Mouse (Mus musculus) intestine, embryonic 16.5 days (tissue): ENCODE measurements at regions not wholly inside any gene's neighbourhood (a gene's known extent, or its start where the extent isn't known, plus 50 kb on each side); places are given as distances from the start of the nearest gene placed in this dataset.

Experiments used
- ATAC-seq: fragments of 200-750 bp; cut with Nextera tagmentation; 2 replicates; pipeline ENCODE4 v1.8.0; 2017; ENCODE audit warnings: moderate TSS enrichment, moderate library complexity
- H3K27ac ChIP-seq: fragments of 300-500 bp; sonication (generic); 2 replicates; pipeline ENCODE4 v1.5.1; 2014; ENCODE audit warnings: mild to moderate bottlenecking, low read length
- H3K27me3 ChIP-seq: fragments of 300-500 bp; sonication (generic); replicated peaks from 2 replicates; pipeline ENCODE4 v1.6.1; 2014; ENCODE audit warnings: low read length, control low read depth, mixed read lengths; ENCODE audit not compliant: control insufficient read depth, insufficient read depth
- H3K36me3 ChIP-seq: fragments of 300-500 bp; sonication (generic); 2 replicates; pipeline ENCODE4 v1.6.1; 2014; ENCODE audit warnings: low read length, control low read depth; ENCODE audit not compliant: control insufficient read depth, insufficient read depth
- H3K4me1 ChIP-seq: fragments of 300-500 bp; sonication (generic); 2 replicates; pipeline ENCODE4 v1.6.1; 2014; ENCODE audit warnings: low read length, control low read depth, mixed read lengths; ENCODE audit not compliant: control insufficient read depth, insufficient read depth
- H3K4me2 ChIP-seq: fragments of 300-500 bp; sonication (generic); 2 replicates; pipeline ENCODE4 v1.6.1; 2014; ENCODE audit warnings: low read depth, low read length, control low read depth
- H3K4me3 ChIP-seq: fragments of 300-500 bp; sonication (generic); 2 replicates; pipeline ENCODE4 v1.5.1; 2014; ENCODE audit warnings: mild to moderate bottlenecking, low read length
- H3K9ac ChIP-seq: fragments of 300-500 bp; sonication (generic); 2 replicates; pipeline ENCODE4 v1.6.1; 2014; ENCODE audit warnings: low read depth, low read length
- H3K9me3 ChIP-seq: fragments of 300-500 bp; sonication (generic); 2 replicates; pipeline ENCODE4 v1.6.1; 2016; ENCODE audit warnings: low read length, control low read depth; ENCODE audit not compliant: control insufficient read depth
- WGBS: fragments of 180-500 bp; shearing (Covaris S2); extraction: QIAGEN DNeasy Blood & Tissue Kit; methylation state at CpG from one replicate; pipeline ENCODE4 v1.1.7; 2014; 5-methylcytosine and 5-hydroxymethylcytosine counted together

GRCm38 (mm10) chr13:56021716-56022115 lies 114.4 kb downstream of the H2afy start:
- Histone ChIP-seq H3K9me3 (no peaks in the 10 kb centered on the region), H3K4me3 (no peak overlapping the region), H3K4me2 (no peak overlapping the region), H3K9ac (no peak overlapping the region), H3K4me1 (peaks cover 13% of the 10 kb centered on the region; the same call in 1 of the 2 replicates), H3K36me3 (no peaks in the 10 kb centered on the region), H3K27ac (no peak overlapping the region), H3K27me3 (peaks cover 6% of the 10 kb centered on the region; the same call in 1 of the 2 replicates)
- no peak for ATAC-seq
- WGBS, result 85% methylated on average over 3 of the region's 3 CpGs

DNA sequence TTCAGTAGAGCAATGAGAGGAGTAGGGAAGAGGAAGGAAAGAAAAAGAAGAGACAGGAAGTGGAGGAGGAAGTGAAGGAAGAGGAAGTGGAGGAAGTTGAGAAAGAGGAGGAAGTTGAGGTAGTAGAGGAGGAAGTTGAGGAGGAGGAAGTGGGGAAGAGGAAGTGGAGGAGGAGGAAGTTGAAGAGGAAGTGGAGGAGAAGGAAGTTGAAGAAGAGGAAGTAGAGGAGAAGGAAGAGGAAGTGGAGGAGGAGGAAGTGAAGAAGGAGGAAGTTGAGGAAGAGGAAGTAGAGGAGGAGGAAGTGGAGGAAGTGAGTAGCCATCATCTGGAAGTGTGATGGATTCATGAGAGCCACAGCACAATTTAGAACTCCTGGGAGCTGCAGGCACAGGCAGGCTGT lies 122.2 kb downstream of the H2afy start:
- no peaks in the 10 kb centered on the region for H3K36me3 ChIP-seq
- no peaks in the 10 kb centered on the region for H3K4me1 ChIP-seq
- no peak overlapping the region for H3K9ac ChIP-seq
- no peak overlapping the region for H3K27ac ChIP-seq
- H3K9me3 ChIP-seq, result no peaks in the 10 kb centered on the region
- H3K27me3 ChIP-seq, result no peaks in the 10 kb centered on the region
- H3K4me2 ChIP-seq, result no peak overlapping the region
- H3K4me3 ChIP-seq, result no peak overlapping the region
- ATAC-seq, result no peak

- Histone ChIP-seq H3K4me1 (no peaks in the 10 kb centered on the region), H3K9me3 (no peaks in the 10 kb centered on the region), H3K4me3 (no peak overlapping the region), H3K27me3 (0 out of 2 replicates have a peak, but pooled peaks cover 2% of the 10 kb centered on the region), H3K4me2 (no peak overlapping the region), H3K9ac (no peak overlapping the region), H3K27ac (no peak overlapping the region), H3K36me3 (no peaks in the 10 kb centered on the region)
- WGBS, result 35% methylated on average over 6 of the region's 6 CpGs
- ATAC-seq, result no peak
Observed at GRCm38 (mm10) chr13:56010416-56010815, 125.7 kb downstream of the H2afy start.

DNA sequence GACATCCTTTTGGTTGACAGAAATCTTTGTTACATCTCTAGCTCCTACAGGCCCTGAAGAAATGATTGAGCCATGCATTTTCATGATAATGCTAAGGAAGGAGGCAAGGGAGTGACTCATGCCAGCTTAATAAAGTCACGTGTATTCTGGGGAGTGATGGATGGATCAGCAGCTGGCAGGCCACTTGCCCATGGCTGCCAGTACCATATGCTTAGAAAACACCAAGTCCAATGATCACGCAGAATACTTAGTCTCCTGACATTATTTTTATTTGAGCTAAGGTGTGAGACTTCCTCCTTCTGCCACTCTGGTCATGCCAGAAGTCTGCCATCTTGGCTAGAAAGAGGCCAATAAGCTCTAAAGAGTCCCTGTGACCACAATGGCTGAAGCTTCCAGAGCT lies 129.3 kb downstream of the H2afy start:
- Histone ChIP-seq H3K4me1 (0 out of 2 replicates have a peak, but pooled peaks cover 4% of the 10 kb centered on the region), H3K9me3 (no peaks in the 10 kb centered on the region), H3K27me3 (0 out of 2 replicates have a peak, but pooled peaks cover 6% of the 10 kb centered on the region), H3K27ac (no peak overlapping the region), H3K9ac (no peak overlapping the region), H3K36me3 (no peaks in the 10 kb centered on the region), H3K4me2 (no peak overlapping the region), H3K4me3 (no peak overlapping the region)
- ATAC-seq, result no peak
- 86% methylated on average over 2 of the region's 2 CpGs for WGBS

- no peak overlapping the region for H3K27ac ChIP-seq
- no peak overlapping the region for H3K4me2 ChIP-seq
- no peak for ATAC-seq
Observed at GRCm38 (mm10) chr13:56005746-56006145, 130.4 kb downstream of the H2afy start.

GRCm38 (mm10) chr13:56003724-56004393 lies 132.3 kb downstream of the H2afy start:
- Histone ChIP-seq H3K9me3 (no peaks in the 10 kb centered on the region), H3K4me1 (peaks cover 4% of the 10 kb centered on the region; the same call in 1 of the 2 replicates), H3K36me3 (no peaks in the 10 kb centered on the region), H3K9ac (no peak overlapping the region), H3K4me2 (no peak overlapping the region), H3K27me3 (0 out of 2 replicates have a peak, but pooled peaks cover 9% of the 10 kb centered on the region), H3K4me3 (no peak overlapping the region), H3K27ac (no peak overlapping the region)
- peak; percentile 85 for ATAC-seq
- WGBS, result 43% methylated on average over 18 of the region's 18 CpGs

More at GRCm38 (mm10) chr13:56005746-56006145, 130.4 kb downstream of the H2afy start:
- Histone ChIP-seq H3K9ac (no peak overlapping the region), H3K27me3 (0 out of 2 replicates have a peak, but pooled peaks cover 6% of the 10 kb centered on the region), H3K9me3 (no peaks in the 10 kb centered on the region), H3K4me3 (no peak overlapping the region), H3K4me1 (0 out of 2 replicates have a peak, but pooled peaks cover 4% of the 10 kb centered on the region), H3K36me3 (no peaks in the 10 kb centered on the region)
- WGBS, result 74% methylated on average over 3 of the region's 3 CpGs

GRCm38 (mm10) chr13:55995255-55995654 lies 140.9 kb downstream of the H2afy start:
- no peaks in the 10 kb centered on the region; the same call in 1 of the 2 replicates for H3K4me1 ChIP-seq
- no peak overlapping the region for H3K4me2 ChIP-seq
- H3K27ac ChIP-seq, result no peak overlapping the region
- H3K27me3 ChIP-seq, result peaks cover under 1% of the 10 kb centered on the region; the same call in 1 of the 2 replicates
- H3K4me3 ChIP-seq, result no peak overlapping the region
- ATAC-seq, result no peak
- WGBS, result 77% methylated on average over 4 of the region's 4 CpGs
- H3K9ac ChIP-seq, result no peak overlapping the region
- H3K9me3 ChIP-seq, result no peaks in the 10 kb centered on the region
- H3K36me3 ChIP-seq, result no peaks in the 10 kb centered on the region

DNA sequence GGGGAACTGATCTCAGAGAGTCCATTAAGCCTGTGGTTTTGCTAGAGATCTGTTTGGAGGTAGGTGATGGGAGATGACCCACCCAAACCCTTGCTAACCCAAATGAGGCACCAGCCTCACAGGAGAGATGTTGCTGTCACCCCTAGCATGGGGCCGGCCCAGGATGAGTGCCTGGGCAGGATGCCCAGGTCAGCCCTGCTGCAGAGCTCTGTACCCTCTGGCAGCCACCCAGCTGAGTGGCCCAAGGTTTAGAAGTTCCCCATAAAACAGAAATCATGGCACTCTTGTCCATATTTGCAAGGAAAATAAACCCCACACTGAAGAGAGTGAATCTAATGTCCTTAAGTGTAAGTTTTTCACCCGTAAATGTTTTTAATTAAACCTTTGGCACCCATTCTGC lies 141.7 kb downstream of the H2afy start:
- no peak overlapping the region for H3K27ac ChIP-seq
- H3K4me2 ChIP-seq, result no peak overlapping the region
- WGBS, result 85% methylated on average over 2 of the region's 2 CpGs
- H3K4me3 ChIP-seq, result no peak overlapping the region
- no peaks in the 10 kb centered on the region for H3K9me3 ChIP-seq
- no peaks in the 10 kb centered on the region for H3K36me3 ChIP-seq
- no peaks in the 10 kb centered on the region; the same call in 1 of the 2 replicates for H3K27me3 ChIP-seq
- H3K9ac ChIP-seq, result no peak overlapping the region
- H3K4me1 ChIP-seq, result no peaks in the 10 kb centered on the region
- ATAC-seq, result no peak

DNA sequence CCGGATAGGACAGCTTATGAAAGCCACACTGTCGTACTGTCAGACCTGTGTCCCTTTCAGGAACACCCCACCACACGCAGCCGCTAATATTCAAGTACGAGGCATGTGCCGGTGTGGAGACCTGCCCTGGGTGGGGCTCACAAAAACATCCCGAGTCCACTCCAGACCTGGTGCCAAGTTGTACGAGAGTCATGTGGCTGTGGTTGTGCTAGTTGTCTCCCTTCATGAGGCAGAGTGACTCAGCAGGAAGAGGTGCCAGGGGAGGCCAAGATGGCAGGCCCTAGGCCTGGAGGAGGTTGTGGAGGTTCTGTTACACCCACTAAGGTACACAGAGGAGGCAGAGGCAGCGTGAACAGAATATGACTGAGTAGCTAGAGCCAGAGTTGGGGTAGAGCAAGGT lies 143.5 kb downstream of the H2afy start:
- H3K9ac ChIP-seq, result no peak overlapping the region
- H3K4me3 ChIP-seq, result no peak overlapping the region
- no peak for ATAC-seq
- H3K4me1 ChIP-seq, result no peaks in the 10 kb centered on the region
- H3K27ac ChIP-seq, result no peak overlapping the region
- no peak overlapping the region for H3K4me2 ChIP-seq
- no peaks in the 10 kb centered on the region; the same call in 1 of the 2 replicates for H3K27me3 ChIP-seq
- H3K9me3 ChIP-seq, result no peaks in the 10 kb centered on the region
- no peaks in the 10 kb centered on the region for H3K36me3 ChIP-seq
- WGBS, result 87% methylated on average over 9 of the region's 9 CpGs
